Mouse (Mus musculus) skeletal muscle tissue, adult 2 months (tissue): ENCODE measurements around the gene Tbx2.

ENCODE experiments used
- DNase-seq: peaks from one replicate; pipeline ENCODE4 v3.0.0-alpha.2; 2012; ENCODE audit warnings: low read depth, low spot score

Tbx2 gene

DNA sequence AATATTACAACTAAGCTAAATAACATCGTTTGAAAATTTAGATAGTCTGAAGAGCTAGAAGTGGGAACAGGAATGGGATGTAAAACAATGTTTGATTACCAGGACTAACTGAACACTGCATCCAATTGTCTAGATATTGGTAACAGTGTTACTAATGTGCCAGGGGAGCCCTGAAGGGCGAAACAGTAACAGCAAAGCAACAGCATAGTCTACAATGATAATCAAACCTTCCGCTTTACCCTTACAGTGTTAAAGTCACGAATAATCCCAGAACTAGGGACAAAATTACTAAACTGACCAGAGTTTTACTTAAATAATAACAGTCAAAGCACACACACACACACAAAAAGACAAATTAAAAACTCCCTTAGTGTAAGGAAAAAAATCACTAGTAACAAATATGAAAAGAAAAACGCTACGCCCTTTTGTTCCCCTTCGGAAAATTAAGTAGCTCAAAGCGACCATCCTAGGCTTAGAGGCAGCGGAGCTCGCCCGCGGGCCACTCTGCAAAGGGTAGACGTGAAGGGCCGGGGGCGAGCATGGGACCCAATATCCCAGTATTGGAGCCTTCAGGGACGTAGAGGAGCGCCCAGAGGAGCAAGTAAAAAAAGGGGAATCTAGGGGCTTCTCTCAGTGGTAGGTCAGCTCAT, 55.6 kb downstream of the Tbx2 start:
- DNase-seq: no peak

DNA sequence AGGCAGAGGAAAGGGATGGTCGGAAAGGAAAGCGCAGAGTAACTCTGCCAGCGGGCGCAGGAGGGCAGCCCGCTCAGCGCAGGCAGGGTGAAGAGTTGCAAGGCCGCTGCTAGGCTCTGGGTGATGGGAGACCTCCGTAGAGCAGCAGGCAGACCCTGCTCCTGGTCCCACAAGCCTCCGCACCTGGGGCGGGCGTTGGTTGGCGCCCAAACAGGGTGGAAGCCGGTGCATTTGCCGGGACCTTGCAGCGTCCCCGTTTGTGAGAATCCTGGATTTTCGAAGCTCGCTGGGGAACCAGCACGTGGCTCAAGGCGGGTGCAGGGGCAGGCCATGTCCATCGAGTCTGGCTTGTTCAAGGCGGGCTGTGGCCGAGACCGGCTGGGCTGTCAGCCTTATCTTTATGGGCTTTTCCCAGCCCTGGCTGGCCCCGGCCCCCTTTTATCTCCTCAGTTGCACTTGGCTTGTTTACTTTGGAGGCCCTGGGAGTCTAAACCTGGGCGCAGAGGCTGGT, 56.2 kb downstream of the Tbx2 start:
- no peak for DNase-seq

DNA sequence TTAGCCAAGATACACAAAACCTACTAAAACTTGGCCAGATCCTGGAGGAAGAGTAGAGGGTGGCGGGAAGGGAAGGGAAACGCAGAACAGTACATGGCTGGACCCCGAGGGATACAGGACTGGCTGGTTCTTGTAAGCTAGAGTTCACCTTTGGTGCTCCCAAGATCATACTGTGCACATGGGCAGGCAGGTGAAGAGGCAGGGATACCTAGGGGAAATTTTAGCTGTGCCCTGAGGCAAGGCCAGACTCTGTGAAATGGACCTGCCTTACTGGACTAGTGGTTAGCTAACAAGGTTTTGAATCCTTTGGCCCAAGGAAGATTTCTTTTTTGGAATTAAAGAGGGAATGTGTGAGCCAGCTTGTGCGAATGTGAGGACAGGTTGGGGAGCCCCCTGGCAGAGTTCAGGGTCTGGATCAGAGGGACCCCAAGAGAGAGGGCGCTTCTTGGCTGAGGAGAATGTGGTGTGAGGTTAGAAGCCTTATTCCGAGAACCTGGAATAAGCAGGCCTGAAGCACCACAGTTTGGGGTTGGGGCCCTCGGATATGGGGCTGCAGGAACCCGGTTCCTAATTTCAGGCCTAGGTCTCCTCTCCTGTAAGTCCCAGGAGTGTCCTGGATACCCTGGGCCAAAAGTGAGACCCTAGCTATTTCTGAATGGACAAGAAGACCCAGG, 56.8 kb downstream of the Tbx2 start:
- DNase-seq: no peak

DNA sequence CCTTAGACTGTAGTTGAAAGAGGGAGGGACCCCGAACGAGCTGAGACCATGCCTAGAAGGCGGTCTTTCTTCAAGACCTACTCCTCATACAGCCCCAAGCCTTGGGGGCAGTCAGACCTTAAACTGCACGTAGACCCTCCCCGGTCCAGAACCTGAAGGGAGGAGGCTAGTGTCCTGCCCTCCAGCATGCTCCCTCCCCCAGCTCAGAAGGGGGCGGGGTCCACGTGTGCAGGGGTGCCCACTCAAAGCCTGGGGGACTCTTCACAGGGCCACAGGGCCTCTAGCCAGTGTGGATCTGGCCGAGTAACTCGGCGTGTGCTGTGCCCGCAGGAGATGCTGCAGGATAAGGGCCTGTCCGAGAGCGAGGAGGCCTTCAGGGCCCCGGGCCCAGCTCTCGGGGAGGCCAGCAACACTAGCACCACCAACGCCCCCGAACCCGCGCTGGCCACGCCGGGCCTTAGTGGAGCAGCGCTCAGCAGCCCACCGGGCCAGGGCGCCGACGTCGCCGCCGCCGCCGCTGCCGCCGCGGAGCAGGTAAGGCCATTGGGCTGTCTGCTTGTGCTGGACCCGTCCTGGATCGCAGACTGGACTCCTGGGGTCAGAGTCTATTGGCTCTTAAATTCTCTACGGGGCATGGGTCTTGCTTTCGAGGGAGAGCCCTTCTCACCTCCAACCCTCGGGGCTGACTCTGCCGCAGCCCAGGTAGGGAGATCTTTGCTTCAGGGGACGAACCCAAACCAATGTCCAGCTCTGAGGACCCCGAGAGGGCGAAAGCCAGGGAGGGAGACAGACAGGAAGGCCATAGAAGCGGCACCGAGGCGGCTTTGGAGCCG, 57.6 kb downstream of the Tbx2 start:
- DNase-seq: no peak

DNA sequence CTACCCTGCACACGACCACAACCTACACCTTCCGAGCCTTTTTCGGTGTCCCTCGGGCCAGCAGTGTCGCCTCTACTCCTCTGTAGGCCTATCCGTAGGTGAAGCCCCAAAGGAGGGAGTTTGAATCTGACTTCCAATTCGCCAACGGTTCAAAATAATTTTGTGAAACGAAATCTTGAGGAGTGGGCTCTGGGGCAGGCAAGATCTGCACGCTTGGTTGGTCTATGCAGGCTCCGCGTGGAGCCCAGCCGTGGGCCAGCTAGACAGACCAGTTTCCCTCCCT, 58.2 kb downstream of the Tbx2 start:
- DNase-seq: no peak

DNA sequence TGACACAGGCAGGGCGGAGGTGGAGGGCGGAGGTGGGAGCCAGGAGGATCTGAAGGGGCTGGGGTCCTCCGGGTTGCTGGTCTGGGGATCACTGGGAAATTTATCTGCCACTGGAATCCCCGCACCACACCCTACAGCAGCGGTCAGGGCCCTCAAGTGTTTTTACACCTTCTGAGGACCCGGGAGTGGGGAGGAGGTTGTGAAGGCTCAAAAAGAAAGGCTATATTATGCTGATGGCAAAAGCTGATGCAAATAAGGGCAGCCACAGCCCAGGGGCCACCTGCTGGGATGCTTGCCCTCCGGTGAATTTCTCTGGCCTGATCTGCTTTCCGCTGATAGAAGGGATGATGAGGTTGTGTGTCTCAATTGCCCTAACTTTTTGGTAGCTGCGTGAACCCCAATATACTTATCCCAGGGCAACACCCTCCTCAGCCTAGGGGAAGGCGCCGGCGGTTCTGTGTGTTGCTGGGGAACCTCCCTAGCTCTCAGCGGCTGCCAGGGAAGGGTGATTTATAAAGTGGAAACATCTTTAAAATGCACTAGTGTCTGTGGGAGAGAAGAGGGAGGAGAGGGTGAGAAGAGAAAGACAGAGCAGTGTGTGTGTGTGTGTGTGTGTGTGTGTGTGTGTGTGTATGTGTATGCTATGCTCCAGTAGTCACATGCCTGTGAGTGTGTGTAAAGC, 58.8 kb downstream of the Tbx2 start:
- DNase-seq: no peak
